Mouse (Mus musculus) E14TG2a.4 (cell line): ENCODE data around the gene Cracr2b.

Experiments used
- H3K27me3 ChIP-seq: 2 replicates; pipeline ENCODE4 v1.6.1; 2014; ENCODE audit warnings: low read length, control low read depth; ENCODE audit not compliant: insufficient read depth
- H3K36me3 ChIP-seq: 2 replicates; pipeline ENCODE4 v1.6.1; 2014; ENCODE audit warnings: low read length, control low read depth; ENCODE audit not compliant: insufficient read depth
- H3K4me1 ChIP-seq: replicated peaks from 2 replicates; pipeline ENCODE4 v1.6.1; 2014; ENCODE audit warnings: low read depth, low read length, control low read depth
- H3K4me3 ChIP-seq: replicated peaks from 2 replicates; pipeline ENCODE4 v1.5.1; 2014; ENCODE audit warnings: mild to moderate bottlenecking, low read length
- H3K9me3 ChIP-seq: 2 replicates; pipeline ENCODE4 v1.6.1; 2014; ENCODE audit warnings: low read length, control low read depth
- CTCF ChIP-seq: conservative IDR thresholded peaks from 2 replicates; pipeline ENCODE4 v1.5.1; 2014; ENCODE audit warnings: low read length
- NANOG ChIP-seq: IDR thresholded peaks from 2 replicates; pipeline ENCODE4 v1.6.1; 2014; ENCODE audit warnings: borderline replicate concordance, low read length, mixed read lengths
- POU5F1 ChIP-seq: IDR thresholded peaks from 2 replicates; pipeline ENCODE4 v1.6.1; 2014; ENCODE audit warnings: low read length, borderline replicate concordance

The Cracr2b gene

DNA sequence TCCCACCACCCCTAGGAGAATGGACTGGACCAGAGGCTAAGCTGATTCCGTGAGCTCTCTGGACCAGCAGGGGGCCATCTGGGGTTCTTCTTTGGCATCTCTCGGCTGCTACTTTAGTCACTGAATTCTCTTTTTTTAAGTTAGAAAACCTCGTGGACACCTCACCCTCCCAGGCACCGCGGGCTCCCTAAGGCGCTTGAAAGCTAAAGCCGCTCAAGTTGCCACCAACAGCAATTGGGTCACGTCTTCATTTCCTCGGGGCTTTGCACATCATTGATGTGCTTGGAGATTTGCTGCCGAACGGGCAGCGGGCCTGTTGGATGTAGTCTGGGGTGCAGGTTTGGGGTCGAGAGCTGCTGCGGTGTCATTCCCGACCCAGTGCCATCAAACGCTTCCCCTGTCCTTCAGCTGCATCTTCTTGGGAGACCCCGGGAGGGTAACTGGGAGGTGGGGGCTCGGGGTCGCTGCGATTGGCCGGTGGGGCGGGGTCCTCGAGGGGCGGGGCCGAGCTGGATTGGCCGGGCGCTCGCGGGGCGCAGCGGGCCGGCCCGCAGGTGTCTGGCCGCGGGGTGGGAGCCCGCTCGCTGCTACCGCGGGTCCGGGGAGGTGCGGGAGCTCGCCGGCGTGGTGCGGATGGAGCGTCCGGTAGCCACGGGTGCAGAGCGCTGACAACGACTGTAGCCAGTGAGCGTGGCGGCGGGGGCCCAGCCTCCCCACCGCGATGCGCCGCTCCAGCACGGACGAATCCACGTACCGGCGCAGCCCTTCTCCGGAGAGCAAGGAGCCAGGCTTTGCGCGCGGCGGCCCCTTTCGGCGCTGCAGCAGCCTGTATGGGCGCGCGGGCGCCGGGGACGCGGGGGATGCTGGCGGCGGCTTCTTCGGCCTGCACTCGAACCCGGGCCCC, 20.9 kb downstream of the Cracr2b start:
- 0 out of 2 replicates have a peak, but pooled peaks have one; percentile 13 for TF ChIP-seq CTCF
- no peak for TF ChIP-seq POU5F1
- H3K27me3 ChIP-seq: peaks cover 51% of the 10 kb centered on the region
- peaks cover 29% of the 10 kb centered on the region for H3K36me3 ChIP-seq
- H3K4me1 ChIP-seq: peaks cover 46% of the 10 kb centered on the region
- H3K9me3 ChIP-seq: no peaks in the 10 kb centered on the region
- peak overlapping the region; percentile 90 for H3K4me3 ChIP-seq

DNA sequence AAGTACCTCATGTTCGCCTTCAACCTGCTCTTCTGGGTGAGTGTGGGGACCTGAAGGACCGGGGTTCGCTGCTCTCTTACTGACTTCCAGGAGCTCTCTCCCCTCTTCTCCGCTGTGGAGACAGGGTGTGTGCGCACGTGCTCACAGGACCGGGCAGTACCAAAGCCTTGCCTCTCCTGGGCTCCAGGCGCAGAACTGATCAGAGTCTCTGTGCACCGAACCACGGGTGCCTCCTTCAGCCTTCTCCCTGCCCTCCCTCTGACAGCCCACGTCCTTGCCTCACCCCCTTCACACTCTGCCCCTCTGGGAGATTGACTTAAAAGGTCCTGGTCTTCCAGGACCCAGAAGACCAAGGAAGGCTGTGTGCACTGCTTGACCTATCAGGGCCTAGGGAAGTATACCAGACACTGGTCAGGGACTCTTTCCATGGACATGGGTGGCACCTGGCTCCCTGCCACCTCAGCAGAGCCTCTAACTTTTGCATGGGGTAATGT, 21.7 kb downstream of the Cracr2b start:
- H3K4me3 ChIP-seq: peak overlapping the region; percentile 90
- H3K9me3 ChIP-seq: no peaks in the 10 kb centered on the region
- peaks cover 47% of the 10 kb centered on the region for H3K27me3 ChIP-seq
- no peak for TF ChIP-seq POU5F1
- no peak for TF ChIP-seq CTCF
- no peak for TF ChIP-seq NANOG
- H3K36me3 ChIP-seq: peaks cover 37% of the 10 kb centered on the region
- peaks cover 38% of the 10 kb centered on the region for H3K4me1 ChIP-seq

DNA sequence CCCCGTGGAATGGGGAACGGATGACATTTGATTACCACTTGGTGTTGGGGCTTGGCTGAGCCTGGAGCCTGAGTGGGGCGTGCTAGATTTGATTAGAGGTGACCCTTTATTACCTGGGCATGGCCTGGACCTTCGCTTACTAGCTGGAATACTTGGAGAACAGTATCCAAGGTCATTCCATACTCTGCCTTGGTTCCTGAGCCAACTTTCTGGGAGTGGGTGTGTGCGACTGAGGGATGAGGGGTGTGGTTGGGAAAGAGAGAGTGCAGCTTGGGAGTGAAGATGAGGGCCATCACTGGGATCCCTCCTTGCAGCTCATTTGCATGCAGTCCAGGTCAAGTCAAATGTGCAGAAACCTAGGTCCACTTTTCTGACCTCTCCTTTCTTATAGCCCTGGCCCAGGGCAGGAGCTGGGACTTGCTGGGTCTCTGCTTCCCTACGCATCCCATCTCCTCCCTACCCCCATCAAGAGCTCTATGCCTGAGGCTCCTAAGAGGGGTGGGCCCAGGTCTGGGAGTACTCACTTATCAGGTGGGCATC, 22.3 kb downstream of the Cracr2b start:
- peaks cover 32% of the 10 kb centered on the region for H3K4me1 ChIP-seq
- no peak for TF ChIP-seq CTCF
- no peak for TF ChIP-seq POU5F1
- no peak for TF ChIP-seq NANOG

DNA sequence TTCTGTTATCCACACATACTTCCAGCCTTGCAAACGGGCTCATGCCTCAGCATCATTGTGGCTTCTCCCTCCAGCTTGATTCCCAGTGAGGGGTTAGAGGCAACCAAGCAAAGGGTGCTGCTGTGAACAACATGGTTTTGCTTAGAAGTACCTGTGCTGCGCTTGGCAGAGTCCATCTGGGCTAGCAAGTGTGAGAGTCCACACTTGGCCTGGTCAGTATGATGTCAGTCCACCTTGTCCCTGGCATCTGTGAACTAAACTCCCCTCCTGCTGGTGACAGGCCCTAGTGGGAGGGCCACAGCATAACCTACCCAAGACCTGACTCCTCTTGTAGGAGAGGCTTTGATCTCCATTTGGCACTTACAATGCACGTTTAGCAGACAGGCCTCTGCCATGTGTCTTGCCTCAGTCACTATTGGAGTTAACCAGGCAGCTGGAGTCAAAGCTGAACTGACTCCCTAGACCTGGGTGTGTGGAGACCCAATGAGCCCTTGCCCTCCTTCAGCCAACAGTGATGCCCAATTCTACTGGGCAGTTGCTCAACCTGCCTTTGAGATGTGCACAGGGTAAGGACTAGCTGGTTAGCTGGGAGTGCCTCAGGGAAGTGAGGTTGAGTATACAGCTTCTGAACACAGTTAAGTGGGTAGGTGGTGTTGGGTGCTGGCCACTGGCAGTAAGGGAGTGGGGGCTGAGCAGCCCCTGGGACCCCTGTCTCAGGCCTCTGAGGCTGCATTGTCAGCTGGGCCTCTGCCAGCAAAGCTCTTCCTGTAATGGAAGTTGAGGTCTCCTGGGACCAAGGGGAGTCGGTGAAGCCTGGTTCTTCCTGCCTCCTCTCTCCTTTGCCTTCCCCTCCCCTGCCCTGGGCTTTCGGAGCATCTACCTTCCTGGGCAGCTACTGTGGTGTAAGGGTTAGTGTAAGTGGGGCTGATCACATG, 23.6 kb downstream of the Cracr2b start:
- no peak overlapping the region for H3K4me3 ChIP-seq
- peaks cover 28% of the 10 kb centered on the region for H3K4me1 ChIP-seq
- H3K36me3 ChIP-seq: peaks cover 49% of the 10 kb centered on the region
- no peaks in the 10 kb centered on the region for H3K9me3 ChIP-seq
- H3K27me3 ChIP-seq: peaks cover 44% of the 10 kb centered on the region
- TF ChIP-seq POU5F1 (no peak), CTCF (no peak), NANOG (no peak)

More for the DNA sequence above, 22.3 kb downstream of the Cracr2b start:
- Histone ChIP-seq H3K27me3 (peaks cover 44% of the 10 kb centered on the region), H3K9me3 (no peaks in the 10 kb centered on the region), H3K36me3 (peaks cover 43% of the 10 kb centered on the region), H3K4me3 (peak overlapping the region; percentile 90)

DNA sequence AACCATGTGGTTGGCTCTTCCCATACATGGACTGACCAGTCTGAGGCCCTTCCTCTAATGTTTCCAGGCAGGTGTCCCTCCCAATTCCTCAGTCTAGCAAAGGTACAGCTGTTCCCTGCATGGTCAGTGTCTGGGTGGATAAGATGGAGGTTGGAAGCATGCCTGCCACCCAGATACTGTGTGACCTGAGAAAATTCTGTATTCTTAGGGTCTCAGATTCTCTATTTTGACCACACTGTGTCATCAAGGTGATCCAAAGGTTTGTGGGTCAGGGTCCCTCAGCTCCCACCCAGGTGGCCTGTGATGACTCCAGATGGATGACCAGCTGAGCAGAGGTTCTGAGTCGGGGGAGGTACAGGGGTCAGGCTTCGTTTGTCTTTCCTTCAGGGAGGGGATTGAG, 24.3 kb downstream of the Cracr2b start:
- Histone ChIP-seq H3K27me3 (peaks cover 40% of the 10 kb centered on the region), H3K9me3 (no peaks in the 10 kb centered on the region), H3K4me3 (no peak overlapping the region), H3K4me1 (peaks cover 28% of the 10 kb centered on the region), H3K36me3 (peaks cover 57% of the 10 kb centered on the region)
- TF ChIP-seq NANOG (no peak), POU5F1 (no peak), CTCF (no peak)

DNA sequence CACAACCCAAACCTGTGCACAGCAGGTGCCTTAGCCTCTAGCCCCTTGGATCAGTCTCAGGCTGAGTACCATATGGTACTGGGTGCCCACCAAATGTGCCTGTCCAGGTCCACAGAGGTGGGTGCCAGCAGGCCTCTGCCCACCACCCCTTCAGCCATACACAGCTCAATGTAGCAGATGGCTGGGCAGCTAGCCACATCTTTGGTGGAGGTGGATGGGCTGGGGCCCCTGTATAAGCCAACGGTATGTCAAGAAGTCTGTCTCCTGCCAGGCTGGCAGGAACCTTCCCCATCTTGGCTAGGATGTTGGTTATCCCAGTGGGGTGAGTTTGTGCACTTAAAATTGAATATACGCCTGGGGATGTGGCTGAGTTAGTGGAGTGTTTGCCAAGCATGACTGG, 24.7 kb downstream of the Cracr2b start:
- Histone ChIP-seq H3K36me3 (peaks cover 61% of the 10 kb centered on the region), H3K4me1 (peaks cover 25% of the 10 kb centered on the region), H3K27me3 (peaks cover 36% of the 10 kb centered on the region), H3K4me3 (no peak overlapping the region), H3K9me3 (no peaks in the 10 kb centered on the region)
- no peak for TF ChIP-seq NANOG
- TF ChIP-seq POU5F1: no peak
- TF ChIP-seq CTCF: no peak

DNA sequence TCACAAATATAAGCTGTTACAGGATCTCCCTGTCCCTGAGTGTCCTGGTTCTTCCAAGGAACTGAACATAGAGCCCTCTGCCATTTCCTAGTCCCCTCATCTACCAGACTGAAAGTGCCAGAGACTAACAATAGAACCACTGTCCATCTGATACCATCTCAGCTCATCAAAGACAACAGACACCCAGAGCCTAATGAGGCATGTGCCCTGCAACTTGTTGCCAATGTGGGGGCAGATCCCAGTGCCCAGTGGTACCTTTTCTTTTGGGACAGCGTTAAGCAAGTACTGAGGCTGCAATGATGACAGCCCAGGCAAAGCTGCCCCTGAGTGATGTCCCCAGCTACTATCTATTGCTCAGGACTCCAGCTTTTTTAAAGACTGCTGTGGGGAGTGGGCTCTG, 25.3 kb downstream of the Cracr2b start:
- TF ChIP-seq POU5F1 (no peak), NANOG (no peak), CTCF (no peak)
- Histone ChIP-seq H3K4me1 (peaks cover 19% of the 10 kb centered on the region), H3K36me3 (peaks cover 67% of the 10 kb centered on the region), H3K4me3 (no peak overlapping the region), H3K27me3 (peaks cover 32% of the 10 kb centered on the region), H3K9me3 (no peaks in the 10 kb centered on the region)

DNA sequence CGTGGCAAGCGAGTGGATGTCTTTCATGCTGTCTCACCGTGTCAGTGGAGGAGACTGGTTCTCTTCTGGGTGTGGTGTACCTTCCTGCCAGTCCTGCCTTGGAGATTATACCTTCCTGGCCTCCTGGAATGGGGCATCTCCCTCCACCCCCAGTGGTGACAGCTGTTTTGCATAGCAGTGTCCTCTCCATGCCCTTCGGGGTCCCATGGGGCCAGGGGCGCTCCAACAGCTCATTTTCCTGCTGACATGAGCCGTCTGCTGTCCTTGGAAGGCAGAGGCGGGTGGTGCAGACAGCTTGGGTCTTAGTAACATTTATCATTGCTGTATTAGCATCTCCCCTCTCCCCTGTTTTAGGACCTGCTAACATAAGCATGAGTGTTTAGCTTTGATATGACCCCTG, 26.2 kb downstream of the Cracr2b start:
- Histone ChIP-seq H3K27me3 (peaks cover 26% of the 10 kb centered on the region), H3K4me3 (no peak overlapping the region), H3K36me3 (peaks cover 76% of the 10 kb centered on the region), H3K9me3 (no peaks in the 10 kb centered on the region), H3K4me1 (peaks cover 14% of the 10 kb centered on the region)
- no peak for TF ChIP-seq POU5F1
- no peak for TF ChIP-seq NANOG
- TF ChIP-seq CTCF: no peak
